Mouse (Mus musculus) cerebellum, adult 2 months (tissue): Measurements from ENCODE around the gene Calr3.

Experiments
- CTCF ChIP-seq: fragments of 200-500 bp; IDR thresholded peaks from 2 replicates; pipeline ENCODE4 v1.5.1; 2011; ENCODE audit warnings: low read depth, mild to moderate bottlenecking, control low read depth, low read length, moderate library complexity, borderline replicate concordance; ENCODE audit not compliant: insufficient read depth
- POLR2A ChIP-seq: fragments of 200-500 bp; IDR thresholded peaks from 2 replicates; pipeline ENCODE4 v1.6.1; 2011; ENCODE audit warnings: low read length, control low read depth, borderline replicate concordance; ENCODE audit not compliant: insufficient read depth

- TF ChIP-seq CTCF (no peak), POLR2A (no peak)
Measured at GRCm38 (mm10) chr8:72491017-72491416, 47.3 kb upstream of the Calr3 start.
